Mouse (Mus musculus): ENCODE measurements at regions not wholly inside any gene's neighbourhood (a gene's known extent, or its start where the extent isn't known, plus 50 kb on each side); places are given as distances from the start of the nearest gene placed in this dataset.
A peak's percentile ranks its signal among the peaks of the same experiment; 100 is the strongest.

GRCm38 (mm10) chr3:126491251-126491913, 104.7 kb upstream of the Camk2d start:
- no peak overlapping the region for H3K27ac ChIP-seq (ENCODE audit: insufficient read depth, low read depth, low read length)
- WGBS = 42% methylated on average over 2 of the region's 2 CpGs
- H3K4me3 ChIP-seq (ENCODE audit: insufficient read depth, low read depth, low read length) = no peak overlapping the region
- TF ChIP-seq POLR2A (IDR thresholded peaks at IDR 0.05; ENCODE audit: insufficient read depth, low read depth, low read length) = no peak
- no peaks in the 10 kb centered on the region for H3K4me1 ChIP-seq (ENCODE audit: control insufficient read depth, insufficient read depth, low read length)

- TF ChIP-seq POLR2A (IDR thresholded peaks at IDR 0.05; ENCODE audit: insufficient read depth, low read depth, low read length) (no peak), CTCF (IDR thresholded peaks at IDR 0.05; ENCODE audit: insufficient read depth, low read depth, low read length) (no peak)
- no peaks in the 10 kb centered on the region for H3K4me1 ChIP-seq (ENCODE audit: control insufficient read depth, insufficient read depth, low read length)
- 92% methylated on average over 3 of the region's 3 CpGs for WGBS
- H3K4me3 ChIP-seq (ENCODE audit: insufficient read depth, low read depth, low read length) = no peak overlapping the region
- H3K27ac ChIP-seq (ENCODE audit: insufficient read depth, low read depth, low read length) = no peak overlapping the region
These were observed 104.2 kb upstream of the Camk2d start for GRCm38 (mm10) chr3:126491914-126492265.

- no peaks in the 10 kb centered on the region for H3K4me1 ChIP-seq (ENCODE audit: control insufficient read depth, insufficient read depth, low read length)
- no peak overlapping the region for H3K4me3 ChIP-seq (ENCODE audit: insufficient read depth, low read depth, low read length)
- TF ChIP-seq POLR2A (IDR thresholded peaks at IDR 0.05; ENCODE audit: insufficient read depth, low read depth, low read length) (no peak), CTCF (IDR thresholded peaks at IDR 0.05; ENCODE audit: insufficient read depth, low read depth, low read length) (no peak)
- H3K27ac ChIP-seq (ENCODE audit: insufficient read depth, low read depth, low read length) = no peak overlapping the region
- WGBS = 55% methylated on average over 2 of the region's 2 CpGs
These were observed 97.3 kb upstream of the Camk2d start for GRCm38 (mm10) chr3:126498823-126499222.

GRCm38 (mm10) chr3:126500247-126500646, 95.9 kb upstream of the Camk2d start:
- Histone ChIP-seq H3K27ac (ENCODE audit: insufficient read depth, low read depth, low read length) (no peak overlapping the region), H3K4me1 (ENCODE audit: control insufficient read depth, insufficient read depth, low read length) (no peaks in the 10 kb centered on the region), H3K4me3 (ENCODE audit: insufficient read depth, low read depth, low read length) (no peak overlapping the region)
- TF ChIP-seq CTCF (IDR thresholded peaks at IDR 0.05; ENCODE audit: insufficient read depth, low read depth, low read length) (no peak), POLR2A (IDR thresholded peaks at IDR 0.05; ENCODE audit: insufficient read depth, low read depth, low read length) (no peak)
- 88% methylated on average over 2 of the region's 2 CpGs for WGBS

GRCm38 (mm10) chr3:126501826-126502225, 94.3 kb upstream of the Camk2d start:
- no peak overlapping the region for H3K27ac ChIP-seq (ENCODE audit: insufficient read depth, low read depth, low read length)
- WGBS = 93% methylated on average over 2 of the region's 2 CpGs
- no peak for TF ChIP-seq CTCF (IDR thresholded peaks at IDR 0.05; ENCODE audit: insufficient read depth, low read depth, low read length)
- TF ChIP-seq POLR2A (IDR thresholded peaks at IDR 0.05; ENCODE audit: insufficient read depth, low read depth, low read length) = no peak
- H3K4me3 ChIP-seq (ENCODE audit: insufficient read depth, low read depth, low read length) = no peak overlapping the region
- no peaks in the 10 kb centered on the region for H3K4me1 ChIP-seq (ENCODE audit: control insufficient read depth, insufficient read depth, low read length)

- no peak for TF ChIP-seq CTCF (IDR thresholded peaks at IDR 0.05; ENCODE audit: insufficient read depth, low read depth, low read length)
- H3K4me1 ChIP-seq (ENCODE audit: control insufficient read depth, insufficient read depth, low read length) = no peaks in the 10 kb centered on the region
- H3K27ac ChIP-seq (ENCODE audit: insufficient read depth, low read depth, low read length) = no peak overlapping the region
- 66% methylated on average over 1 of the region's 1 CpGs for WGBS
- H3K4me3 ChIP-seq (ENCODE audit: insufficient read depth, low read depth, low read length) = no peak overlapping the region
These were observed 90.4 kb upstream of the Camk2d start for GRCm38 (mm10) chr3:126505685-126506084.

- whole genome bisulfite sequencing = 26% methylated on average over 2 of the region's 2 CpGs
- Histone ChIP-seq H3K4me3 (ENCODE audit: insufficient read depth, low read depth, low read length) (no peak overlapping the region), H3K4me1 (ENCODE audit: control insufficient read depth, insufficient read depth, low read length) (no peaks in the 10 kb centered on the region), H3K27ac (ENCODE audit: insufficient read depth, low read depth, low read length) (no peak overlapping the region)
- no peak for TF ChIP-seq POLR2A (IDR thresholded peaks at IDR 0.05; ENCODE audit: insufficient read depth, low read depth, low read length)
- TF ChIP-seq CTCF (IDR thresholded peaks at IDR 0.05; ENCODE audit: insufficient read depth, low read depth, low read length) = no peak
These were observed 81.3 kb upstream of the Camk2d start for GRCm38 (mm10) chr3:126514842-126515241.

- WGBS = 32% methylated on average over 7 of the region's 7 CpGs
- Histone ChIP-seq H3K4me3 (ENCODE audit: insufficient read depth, low read depth, low read length) (no peak overlapping the region), H3K27ac (ENCODE audit: insufficient read depth, low read depth, low read length) (peak overlapping the region; percentile 20; the same call in 1 of the 2 replicates), H3K4me1 (ENCODE audit: control insufficient read depth, insufficient read depth, low read length) (peaks cover 5% of the 10 kb centered on the region)
- TF ChIP-seq POLR2A (IDR thresholded peaks at IDR 0.05; ENCODE audit: insufficient read depth, low read depth, low read length) = no peak
- TF ChIP-seq CTCF (IDR thresholded peaks at IDR 0.05; ENCODE audit: insufficient read depth, low read depth, low read length) = no peak
These were observed 61.8 kb upstream of the Camk2d start for GRCm38 (mm10) chr3:126534118-126534820.

GRCm38 (mm10) chr3:126535340-126535739, 60.8 kb upstream of the Camk2d start:
- H3K4me1 ChIP-seq (ENCODE audit: control insufficient read depth, insufficient read depth, low read length) = peaks cover 5% of the 10 kb centered on the region
- TF ChIP-seq POLR2A (IDR thresholded peaks at IDR 0.05; ENCODE audit: insufficient read depth, low read depth, low read length) = no peak
- TF ChIP-seq CTCF (IDR thresholded peaks at IDR 0.05; ENCODE audit: insufficient read depth, low read depth, low read length) = no peak
- no peak overlapping the region for H3K4me3 ChIP-seq (ENCODE audit: insufficient read depth, low read depth, low read length)
- H3K27ac ChIP-seq (ENCODE audit: insufficient read depth, low read depth, low read length) = peak overlapping the region; percentile 90

Data from olfactory bulb, adult 2 months (tissue).